Mouse (Mus musculus): Measurements from ENCODE around the gene Slc29a3.
A peak's percentile ranks its signal among the peaks of the same experiment; 100 is the strongest.
"Not testable (repeated sequence)": the region's sequence is repeated elsewhere in the genome, so short reads cannot be mapped to it uniquely, and the experiment has no call there.

Gene Slc29a3

GRCm38 (mm10) chr10:60767400-60767799, 14.8 kb upstream of the Slc29a3 start:
- no peak for DNase-seq (ENCODE audit: low read depth)

- no peak for DNase-seq (ENCODE audit: low read depth)
Measured at GRCm38 (mm10) chr10:60762126-60762525, 9.5 kb upstream of the Slc29a3 start.

GRCm38 (mm10) chr10:60760377-60760776, 7.8 kb upstream of the Slc29a3 start:
- DNase-seq (ENCODE audit: low read depth) = peak; percentile 92

DNA sequence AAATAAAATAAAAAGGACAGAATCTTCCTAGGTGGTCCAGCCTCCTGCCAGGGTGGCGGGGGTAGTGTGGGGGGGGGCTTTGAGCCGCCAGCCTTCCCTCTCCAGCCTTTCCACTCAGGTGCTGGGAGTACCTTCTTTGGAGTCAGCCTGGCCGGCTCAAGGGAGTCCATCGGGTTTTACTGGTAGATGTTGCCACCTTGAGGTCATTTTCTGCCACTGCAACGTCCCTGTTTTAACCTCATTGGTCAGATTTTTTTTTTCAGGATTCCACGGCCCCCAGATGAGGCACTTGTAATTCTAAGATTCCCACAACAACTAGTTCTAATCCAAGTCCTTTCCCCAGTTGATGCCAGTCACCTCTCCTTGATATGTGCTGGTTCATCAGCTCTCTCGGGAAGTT, 4.4 kb upstream of the Slc29a3 start:
- DNase-seq (ENCODE audit: low read depth) = no peak

- no peak for DNase-seq (ENCODE audit: low read depth)
Measured at GRCm38 (mm10) chr10:60756146-60756545, 3.6 kb upstream of the Slc29a3 start.

DNA sequence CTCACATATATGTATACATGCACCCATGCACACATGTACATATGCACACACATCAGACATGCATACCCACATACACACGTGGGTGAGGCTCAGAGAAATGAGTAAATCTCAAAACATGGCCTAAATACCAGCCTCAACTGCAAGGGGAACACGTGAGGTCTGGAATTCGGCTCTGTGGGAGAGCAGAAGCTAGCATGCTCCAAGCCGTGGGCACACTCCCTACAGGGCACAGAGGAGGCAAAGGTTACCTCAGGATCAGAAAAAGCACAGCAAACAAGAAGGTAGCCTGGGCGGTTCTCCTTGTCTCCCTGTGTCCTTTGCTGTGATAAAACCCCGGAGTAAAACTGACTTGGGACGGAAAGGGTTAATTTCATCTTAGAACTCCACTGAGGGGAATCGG, 1.3 kb upstream of the Slc29a3 start:
- no peak for DNase-seq (ENCODE audit: low read depth)

GRCm38 (mm10) chr10:60753261-60753660, 667 bp upstream of the Slc29a3 start:
- DNase-seq (ENCODE audit: low read depth) = no peak

GRCm38 (mm10) chr10:60747667-60748212, 4.9 kb downstream of the Slc29a3 start:
- DNase-seq (ENCODE audit: low read depth) = no peak

DNA sequence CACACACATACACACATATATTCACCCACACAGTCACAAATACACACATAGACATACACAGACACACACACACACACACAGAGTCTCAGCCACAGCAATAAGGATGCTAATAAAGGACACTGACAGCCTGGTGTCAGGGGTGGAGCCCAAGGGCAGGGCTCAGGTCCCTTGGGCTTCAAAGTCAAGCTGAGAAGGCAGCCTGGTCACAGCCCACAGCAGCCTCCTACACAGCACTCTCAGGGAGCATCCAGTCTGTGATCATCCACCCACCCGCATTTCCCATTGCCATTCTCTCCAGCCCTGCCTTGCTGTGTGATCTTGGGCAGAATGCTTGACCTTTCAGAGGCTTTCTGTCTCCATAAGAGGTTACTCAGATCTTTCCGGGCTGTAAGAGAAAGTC, 6.1 kb downstream of the Slc29a3 start:
- no peak for DNase-seq (ENCODE audit: low read depth)

DNA sequence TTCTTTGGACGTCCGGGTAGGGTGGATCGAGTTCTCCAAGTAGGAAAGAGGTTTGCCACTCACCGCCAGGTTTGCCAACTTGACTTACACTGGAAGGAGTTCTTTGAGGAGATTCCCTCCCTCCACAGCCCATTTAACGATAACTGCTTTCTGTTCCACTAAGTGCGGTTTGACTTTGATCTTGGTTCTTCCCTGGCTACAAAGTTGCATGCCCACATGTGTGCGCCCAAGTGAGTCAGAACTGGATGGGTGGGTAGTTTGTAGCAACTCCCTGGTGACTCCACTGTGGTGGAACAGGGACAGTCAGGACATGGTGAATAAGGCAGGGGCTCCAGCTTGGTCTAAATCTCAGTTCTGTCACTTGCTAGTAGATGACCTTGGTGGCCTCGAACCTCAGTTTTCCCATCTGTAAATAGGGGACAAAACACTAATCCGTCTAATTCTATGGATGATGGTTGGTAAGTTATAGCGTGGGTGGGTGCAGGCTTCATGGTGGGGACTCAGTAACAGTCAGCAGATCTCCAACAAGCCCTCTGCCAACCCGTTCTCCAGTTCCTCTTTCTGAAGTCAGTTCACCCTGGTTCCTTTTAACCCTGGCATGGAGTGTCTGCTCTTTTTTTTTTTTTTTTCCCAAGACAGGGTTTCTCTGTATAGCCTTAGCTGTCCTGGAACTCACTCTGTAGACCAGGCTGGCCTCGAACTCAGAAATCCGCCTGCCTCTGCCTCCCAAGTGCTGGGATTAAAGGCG, 7.9 kb downstream of the Slc29a3 start:
- no peak for DNase-seq (ENCODE audit: low read depth)

DNA sequence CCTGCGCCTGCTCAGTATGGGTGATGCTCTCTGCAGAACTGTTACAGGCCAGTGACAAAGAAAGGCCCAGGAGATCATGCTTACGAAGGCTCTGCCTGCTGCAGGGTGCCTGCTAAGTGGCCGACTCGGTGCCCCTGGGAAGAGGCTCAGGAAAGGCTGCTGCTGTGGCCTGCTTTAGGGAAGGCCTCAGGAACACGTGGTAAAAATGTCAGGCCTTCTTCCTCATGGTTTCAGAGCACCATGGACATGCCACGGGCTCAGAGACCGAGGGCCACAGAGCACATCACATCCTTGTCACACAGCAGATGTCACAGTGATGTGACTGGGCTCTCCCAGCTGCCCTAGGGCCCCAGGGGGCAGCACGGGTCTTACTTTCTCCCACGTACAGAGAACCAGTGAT, 8.9 kb downstream of the Slc29a3 start:
- no peak for DNase-seq (ENCODE audit: low read depth)

DNA sequence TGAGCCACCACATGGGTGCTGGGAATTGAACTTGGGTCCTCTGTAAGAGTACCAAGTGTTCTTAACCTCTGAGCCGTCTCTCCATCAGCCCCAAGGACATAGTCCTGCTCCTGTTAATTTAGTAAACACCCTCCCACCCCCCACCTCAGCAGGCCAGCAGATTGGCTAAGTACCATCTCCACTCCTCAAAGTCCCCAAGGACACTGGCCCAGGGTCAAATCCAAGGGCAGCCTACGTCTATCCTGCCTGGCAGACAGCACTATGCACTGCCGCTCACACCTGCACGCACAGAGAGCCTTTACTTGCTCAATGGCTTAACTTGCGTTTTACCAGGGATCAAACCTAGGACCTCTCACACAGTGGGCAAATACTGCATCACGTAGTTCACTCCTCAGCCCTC, 9.7 kb downstream of the Slc29a3 start:
- no peak for DNase-seq (ENCODE audit: low read depth)

DNA sequence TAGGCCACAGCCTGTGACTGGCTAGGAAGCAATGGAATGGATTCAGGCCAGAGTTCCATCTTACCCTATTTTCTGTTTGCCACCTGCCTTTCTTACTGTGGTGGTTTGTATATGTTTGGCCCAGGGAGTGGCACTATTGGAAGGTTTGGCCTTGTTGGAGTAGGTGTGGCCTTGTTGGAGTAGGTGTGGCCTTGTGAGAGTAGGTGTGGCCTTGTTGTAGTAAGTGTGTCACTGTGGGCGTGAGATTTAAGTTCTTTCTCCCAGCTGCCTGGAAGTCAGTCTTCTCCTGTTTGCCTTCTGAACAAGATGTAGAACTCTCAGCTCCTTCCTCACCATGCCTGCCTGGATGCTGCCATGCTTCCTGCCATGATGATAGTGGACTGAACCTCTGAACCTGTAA, 10.3 kb downstream of the Slc29a3 start:
- not testable (repeated sequence) for DNase-seq (ENCODE audit: low read depth)

DNA sequence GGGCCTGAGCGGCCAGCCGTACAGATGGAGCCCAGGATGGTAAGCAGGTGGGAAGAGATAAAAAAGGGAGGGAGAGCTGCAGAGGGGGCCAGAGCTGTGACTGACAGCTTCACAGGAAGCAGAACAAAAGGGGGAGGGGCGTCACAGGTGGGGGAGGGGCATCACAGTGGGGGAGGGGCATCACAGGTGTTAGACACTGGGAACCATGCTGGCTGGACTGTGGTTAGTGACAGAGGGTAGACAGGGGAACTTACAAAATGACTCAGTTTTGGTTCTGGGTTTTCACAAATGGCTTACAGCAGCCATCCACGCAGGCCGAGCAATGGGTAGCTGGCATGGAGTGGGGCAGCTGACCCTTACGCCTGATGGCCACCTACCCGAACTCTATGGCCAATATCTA, 11.2 kb downstream of the Slc29a3 start:
- no peak for DNase-seq (ENCODE audit: low read depth)

GRCm38 (mm10) chr10:60739619-60740363, 12.8 kb downstream of the Slc29a3 start:
- no peak for DNase-seq (ENCODE audit: low read depth)

- no peak for DNase-seq (ENCODE audit: low read depth)
Measured at GRCm38 (mm10) chr10:60737886-60738640, 14.5 kb downstream of the Slc29a3 start.

GRCm38 (mm10) chr10:60737169-60737728, 15.3 kb downstream of the Slc29a3 start:
- DNase-seq (ENCODE audit: low read depth) = no peak

GRCm38 (mm10) chr10:60735737-60736136, 16.9 kb downstream of the Slc29a3 start:
- no peak for DNase-seq (ENCODE audit: low read depth)

DNA sequence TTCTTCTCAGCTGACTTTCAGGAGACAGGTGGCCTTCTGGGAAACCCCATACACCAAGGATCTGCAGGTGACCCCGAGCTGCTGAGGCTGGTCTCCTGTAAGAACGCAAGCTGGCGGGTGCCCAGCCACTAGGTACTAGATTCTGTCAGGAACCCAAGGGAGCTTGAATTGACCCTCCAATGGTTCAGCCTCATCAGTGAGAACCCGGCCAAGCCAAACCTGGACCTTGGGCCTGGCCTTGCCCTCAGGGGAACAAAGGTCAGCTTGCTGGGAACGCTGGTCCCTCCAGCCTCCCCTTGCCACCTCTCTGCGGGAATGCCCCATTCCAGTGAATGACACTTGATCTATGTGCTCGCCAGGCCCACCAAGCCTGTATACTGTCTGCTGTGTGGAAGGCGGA, 19.1 kb downstream of the Slc29a3 start:
- DNase-seq (ENCODE audit: low read depth) = no peak

DNA sequence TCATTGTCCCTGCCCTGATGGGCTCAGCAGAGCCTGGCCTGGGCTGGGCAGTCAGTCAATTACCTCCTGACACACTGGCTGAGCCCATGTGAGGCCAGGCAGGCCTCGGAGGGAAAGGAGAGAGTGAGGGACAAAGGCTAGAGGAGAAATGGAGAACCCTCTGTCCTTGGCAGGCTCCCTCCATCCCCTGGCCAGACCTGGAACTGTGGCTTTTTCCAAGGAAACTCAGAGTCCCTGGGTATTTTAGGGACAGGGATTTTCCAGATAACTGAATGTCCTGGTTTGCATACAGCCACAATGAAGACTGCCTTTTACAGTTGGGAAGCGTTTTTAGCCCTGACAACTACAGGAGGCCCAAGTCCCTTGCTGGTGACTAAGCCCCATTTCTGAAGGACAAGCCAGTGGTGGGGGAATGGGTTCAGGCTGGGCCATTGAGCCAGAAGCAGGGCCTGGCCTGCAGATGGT, 20.2 kb downstream of the Slc29a3 start:
- DNase-seq (ENCODE audit: low read depth) = no peak

DNA sequence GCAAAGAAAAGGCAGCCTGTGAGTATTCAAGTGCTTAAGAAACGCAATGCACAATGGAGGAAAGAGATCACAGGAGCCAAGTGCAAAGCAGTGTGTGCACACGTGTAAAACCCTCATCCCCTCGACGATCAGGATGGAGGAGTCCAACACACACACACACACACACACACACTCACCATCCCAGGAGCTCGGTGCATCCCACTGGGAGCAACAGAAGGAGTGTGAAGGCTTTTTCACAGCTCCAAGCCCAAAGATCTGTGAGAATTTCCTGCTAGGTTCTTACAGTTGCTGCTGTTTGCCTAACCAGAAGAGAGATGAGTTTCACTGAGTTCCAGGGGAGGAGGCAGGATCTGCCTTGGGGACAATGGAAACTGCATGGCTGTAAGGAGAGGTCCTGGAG, 20.9 kb downstream of the Slc29a3 start:
- no peak for DNase-seq (ENCODE audit: low read depth)

- DNase-seq (ENCODE audit: low read depth) = no peak
Measured at GRCm38 (mm10) chr10:60727301-60727700, 25.3 kb downstream of the Slc29a3 start.

Measured in c-Kit-positive CD71-negative TER-119-negative erythroid progenitor cells, embryonic 14.5 days (primary cell).